Mouse (Mus musculus) adrenal gland, postnatal 10 days (tissue): ENCODE measurements around the gene Calcoco1. TPM values are rescaled to one million over a fixed set of nuclear protein-coding genes. Genes with fewer than 3 reads are reported as not detected.
A peak's percentile ranks its signal among the peaks of the same experiment; 100 is the strongest.

ENCODE experiments used
- DNase-seq: peaks from one replicate; pipeline ENCODE4 v3.0.0; 2021; ENCODE audit warnings: mixed read lengths
- long read RNA-seq, 2 experiments: library from polyadenylated mRNA; stranded (forward); transcript quantifications; one replicate each; pipeline ENCODE4 v2.0.0; 2021
- total RNA-seq, 2 experiments: library from RNA; stranded (reverse); gene quantifications; 2 replicates each; pipeline ENCODE4 v1.2.3; 2021

Calcoco1 gene
- total RNA-seq = 10 to 100 TPM; 78.0 to 90.5 TPM
- long read RNA-seq, experiment 1, transcript Calcoco1-201 (15 exons, 2,824 nt) = major isoform, 31 of 44 reads
- long read RNA-seq, experiment 1, partial matches to known transcripts = 4 of 44 reads
- long read RNA-seq, experiment 1, other reads (novel, unspliced or antisense) = 8 of 44 reads
- long read RNA-seq, experiment 2, transcript Calcoco1-204 (14 exons, 2,968 nt) = minor isoform, 7 of 52 reads
- long read RNA-seq, experiment 2, transcript Calcoco1-201 (15 exons, 2,824 nt) = major isoform, 27 of 52 reads
- long read RNA-seq, experiment 2, partial matches to known transcripts = 8 of 52 reads
- long read RNA-seq, experiment 2, other reads (novel, unspliced or antisense) = 10 of 52 reads

- peak; percentile 98 for DNase-seq
Observed at GRCm38 (mm10) chr15:102721980-102722475, at the start of gene Calcoco1. TSS of gene Calcoco1 (minus strand) at chr15:102722178.

GRCm38 (mm10) chr15:102770866-102771265 lies 48.9 kb upstream of the Calcoco1 start:
- DNase-seq = peak; percentile 12

GRCm38 (mm10) chr15:102765207-102765606 lies 43.2 kb upstream of the Calcoco1 start:
- no peak for DNase-seq

GRCm38 (mm10) chr15:102761745-102762378 lies 39.9 kb upstream of the Calcoco1 start:
- peak; percentile 69 for DNase-seq

- DNase-seq = no peak
Observed at GRCm38 (mm10) chr15:102757686-102758085, 35.7 kb upstream of the Calcoco1 start.

GRCm38 (mm10) chr15:102755053-102755452 lies 33.1 kb upstream of the Calcoco1 start:
- no peak for DNase-seq

- no peak for DNase-seq
Observed at GRCm38 (mm10) chr15:102754361-102754760, 32.4 kb upstream of the Calcoco1 start.

GRCm38 (mm10) chr15:102753170-102753569 lies 31.2 kb upstream of the Calcoco1 start:
- DNase-seq = peak; percentile 70

GRCm38 (mm10) chr15:102752164-102752563 lies 30.2 kb upstream of the Calcoco1 start:
- DNase-seq = no peak

GRCm38 (mm10) chr15:102750241-102750640 lies 28.3 kb upstream of the Calcoco1 start:
- no peak for DNase-seq

- DNase-seq = no peak
Observed at GRCm38 (mm10) chr15:102749103-102749502, 27.1 kb upstream of the Calcoco1 start.

GRCm38 (mm10) chr15:102747853-102748252 lies 25.9 kb upstream of the Calcoco1 start:
- DNase-seq = no peak

GRCm38 (mm10) chr15:102747286-102747640 lies 25.3 kb upstream of the Calcoco1 start:
- no peak for DNase-seq

GRCm38 (mm10) chr15:102746488-102747285 lies 24.7 kb upstream of the Calcoco1 start:
- peak; percentile 74 for DNase-seq

- DNase-seq = no peak
Observed at GRCm38 (mm10) chr15:102746126-102746487, 24.1 kb upstream of the Calcoco1 start.

GRCm38 (mm10) chr15:102745387-102745786 lies 23.4 kb upstream of the Calcoco1 start:
- DNase-seq = no peak

GRCm38 (mm10) chr15:102744831-102745230 lies 22.9 kb upstream of the Calcoco1 start:
- no peak for DNase-seq

- DNase-seq = no peak
Observed at GRCm38 (mm10) chr15:102744416-102744815, 22.4 kb upstream of the Calcoco1 start.

- DNase-seq = no peak
Observed at GRCm38 (mm10) chr15:102743996-102744395, 22.0 kb upstream of the Calcoco1 start.

- DNase-seq = no peak
Observed at GRCm38 (mm10) chr15:102743196-102743595, 21.2 kb upstream of the Calcoco1 start.

GRCm38 (mm10) chr15:102742589-102742988 lies 20.6 kb upstream of the Calcoco1 start:
- peak; percentile 95 for DNase-seq

- DNase-seq = peak; percentile 66
Observed at GRCm38 (mm10) chr15:102739520-102740297, 17.7 kb upstream of the Calcoco1 start.
